Mouse (Mus musculus) olfactory bulb, adult 2 months (tissue): ENCODE data around the gene Arap2.

Experiments
- CTCF ChIP-seq: fragments of 200-500 bp; IDR thresholded peaks from 2 replicates; pipeline ENCODE4 v1.5.1; 2012; ENCODE audit warnings: low read depth, mild to moderate bottlenecking, low read length, moderate library complexity; ENCODE audit not compliant: insufficient read depth
- POLR2A ChIP-seq: fragments of 200-500 bp; IDR thresholded peaks from 2 replicates; pipeline ENCODE4 v1.6.1; 2012; ENCODE audit warnings: mild to moderate bottlenecking, low read depth, low read length, moderate library complexity; ENCODE audit not compliant: insufficient read depth

- TF ChIP-seq CTCF, result no peak
- no peak for TF ChIP-seq POLR2A
Measured at GRCm38 (mm10) chr5:62792776-62793175, 26.8 kb upstream of the Arap2 start.
